Mouse (Mus musculus) bone marrow macrophage, adult 2 months (primary cell): ENCODE measurements at regions not wholly inside any gene's neighbourhood (a gene's known extent, or its start where the extent isn't known, plus 50 kb on each side); places are given as distances from the start of the nearest gene placed in this dataset.

Experiments
- CTCF ChIP-seq: IDR thresholded peaks from 2 replicates; pipeline ENCODE4 v1.5.1; 2012; ENCODE audit warnings: low read depth, mild to moderate bottlenecking, low read length, moderate library complexity
- POLR2A ChIP-seq: IDR thresholded peaks from 2 replicates; pipeline ENCODE4 v1.6.1; 2012; ENCODE audit warnings: mild to moderate bottlenecking, low read depth, low read length, borderline replicate concordance

GRCm38 (mm10) chr9:32941768-32942030, 305.7 kb downstream of the Ets1 start:
- TF ChIP-seq CTCF, result no peak
- TF ChIP-seq POLR2A, result no peak
